Mouse (Mus musculus) lung, postnatal 0 days (tissue): ENCODE results near the gene Gm11027.

ENCODE experiments used
- CTCF ChIP-seq: IDR thresholded peaks from 2 replicates; pipeline ENCODE4 v1.5.1; 2016; ENCODE audit warnings: antibody characterized with exemption, mild to moderate bottlenecking
- EP300 ChIP-seq: IDR thresholded peaks from 2 replicates; pipeline ENCODE4 v1.6.1; 2016; ENCODE audit warnings: antibody characterized with exemption, mild to moderate bottlenecking, control low read depth

- TF ChIP-seq CTCF (no peak), EP300 (no peak)
Measured at GRCm38 (mm10) chr12:116283511-116283910, 8.3 kb downstream of the Gm11027 start.
